Mouse (Mus musculus): ENCODE results near the gene Iqcc.

Gene Iqcc

GRCm38 (mm10) chr4:129578466-129578865 lies 40.4 kb downstream of the Iqcc start, which contains the start of gene Fam167b:
Gene Fam167b (minus strand): TSS chr4:129578549.
- no peak for DNase-seq (ENCODE audit: low spot score in 2 of 2)

GRCm38 (mm10) chr4:129577688-129578087 lies 41.2 kb downstream of the Iqcc start:
- DNase-seq (ENCODE audit: low spot score in 2 of 2): no peak

- peak; percentile 65 to 75 for DNase-seq (ENCODE audit: low spot score in 2 of 2)
These were observed 41.9 kb downstream of the Iqcc start for GRCm38 (mm10) chr4:129576863-129577491.

GRCm38 (mm10) chr4:129575171-129575844 lies 43.6 kb downstream of the Iqcc start:
- DNase-seq (ENCODE audit: low spot score in 2 of 2): peak; percentile 91 to 94

- DNase-seq (ENCODE audit: low spot score in 2 of 2): peak; percentile 72 to 73
These were observed 45.5 kb downstream of the Iqcc start, which contains the start of gene Lck for GRCm38 (mm10) chr4:129573430-129573829. Gene Lck (minus strand): TSS chr4:129573641.

- no peak for DNase-seq (ENCODE audit: low spot score in 2 of 2)
These were observed 45.9 kb downstream of the Iqcc start for GRCm38 (mm10) chr4:129573093-129573370.

GRCm38 (mm10) chr4:129572236-129573092 lies 46.4 kb downstream of the Iqcc start:
- no peak for DNase-seq (ENCODE audit: low spot score in 2 of 2)

- peak; percentile 66 to 82 for DNase-seq (ENCODE audit: low spot score in 2 of 2)
These were observed 47.3 kb downstream of the Iqcc start for GRCm38 (mm10) chr4:129571551-129572084.

GRCm38 (mm10) chr4:129570028-129570427 lies 48.9 kb downstream of the Iqcc start:
- peak; percentile 58 to 70 for DNase-seq (ENCODE audit: low spot score in 2 of 2)

- DNase-seq (ENCODE audit: low spot score in 2 of 2): no peak
These were observed 50.5 kb downstream of the Iqcc start for GRCm38 (mm10) chr4:129568366-129568765.

GRCm38 (mm10) chr4:129565139-129565538 lies 53.8 kb downstream of the Iqcc start:
- no peak for DNase-seq (ENCODE audit: low spot score in 2 of 2)
